Mouse (Mus musculus) neural tube, embryonic 11.5 days (tissue): ENCODE results near the gene Rassf6. TPM values are rescaled to one million over a fixed set of nuclear protein-coding genes. Genes with fewer than 3 reads are reported as not detected.

Source experiments
- polyA plus RNA-seq: library from polyadenylated mRNA; unstranded; fragments of >200 nt; fragmentation: Nextera tagmentation; extraction: Ambion mirVana; gene quantifications from 2 replicates; pipeline ENCODE4 v1.2.1, GENCODE M21; 2014

The Rassf6 gene
- polyA plus RNA-seq, 1 experiment from 2014 or later: 0.50 TPM

Other genes with a start within 250 kb of the Rassf6 start
- 0.50 and 0.92 TPM in 2 replicates for gene Alb, start 179.8 kb downstream of the Rassf6 start, polyA plus RNA-seq
- 2.7 and 5.0 TPM in 2 replicates for gene Afp, start 149.9 kb downstream of the Rassf6 start, polyA plus RNA-seq
- not detected in 2 replicates for gene Afm, start 121.7 kb downstream of the Rassf6 start, polyA plus RNA-seq
- not detected in 2 replicates for gene 5830473C10Rik, start 79.5 kb downstream of the Rassf6 start, polyA plus RNA-seq
- 0.15 TPM in 1 of 2 replicates, not detected in the other for gene Cxcl5, start 118.7 kb upstream of the Rassf6 start, polyA plus RNA-seq
- 21.7 and 21.8 TPM in 2 replicates for gene Ppbp, start 127.9 kb upstream of the Rassf6 start, polyA plus RNA-seq
- gene Pf4, start 131.8 kb upstream of the Rassf6 start, polyA plus RNA-seq: 71.4 and 79.6 TPM in 2 replicates
- not detected in 2 replicates for gene Cxcl3, start 145.4 kb upstream of the Rassf6 start, polyA plus RNA-seq
- 0.38 TPM in 1 of 2 replicates, not detected in the other for gene Cxcl15, start 153.9 kb upstream of the Rassf6 start, polyA plus RNA-seq